Mouse (Mus musculus): ENCODE measurements around the gene Olfr1086.
"Not testable (repeated sequence)": the region's sequence is repeated elsewhere in the genome, so short reads cannot be mapped to it uniquely, and the experiment has no call there.

Olfr1086 gene

GRCm38 (mm10) chr2:86679992-86680391 lies at the start of gene Olfr1086:
Gene Olfr1086 (minus strand): TSS chr2:86680092.
- DNase-seq: no peak

DNA sequence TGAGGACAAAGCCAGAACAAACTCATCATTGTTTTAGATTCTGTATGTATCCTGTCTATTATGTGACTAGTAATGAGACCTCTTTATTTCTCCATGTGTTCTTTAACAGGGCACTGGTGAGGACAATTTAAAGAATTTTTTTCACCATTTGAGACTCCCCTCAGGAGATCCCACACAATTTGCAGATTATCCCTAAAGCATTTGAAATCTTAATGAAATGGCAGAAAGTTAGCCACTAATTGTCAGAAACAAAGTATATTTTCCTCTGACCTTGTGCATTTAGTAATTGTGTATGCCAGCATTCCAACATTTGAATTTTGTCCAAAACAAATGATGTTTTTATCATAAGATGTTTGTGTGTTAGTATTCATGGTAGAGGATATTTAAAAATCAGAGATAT lies 18.4 kb upstream of the Olfr1086 start, which contains the start of gene Olfr1087:
Gene Olfr1087 (minus strand): TSS at position 101 of the 400 bp plus-strand sequence.
- no peak for DNase-seq

DNA sequence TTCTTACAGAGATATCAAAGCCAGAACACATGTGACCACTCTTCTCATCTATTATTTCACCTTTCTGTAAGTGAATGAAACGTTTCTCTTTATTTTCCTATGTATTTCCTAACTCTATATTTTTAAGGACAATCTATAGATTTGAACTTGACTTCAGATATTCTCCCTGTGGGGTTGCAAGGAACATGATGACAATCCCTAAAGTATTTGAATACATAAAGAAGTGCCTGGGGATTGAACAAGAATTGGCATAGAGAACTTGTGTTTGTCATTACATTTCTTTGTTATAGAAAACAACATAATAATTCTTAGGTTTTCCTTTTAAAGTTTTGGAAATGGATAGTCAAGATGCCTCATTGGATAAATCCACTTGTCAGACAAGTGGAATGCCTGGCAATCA lies 18.0 kb downstream of the Olfr1086 start, which contains the start of gene Olfr1085:
Gene Olfr1085 (minus strand): TSS at position 101 of the 400 bp plus-strand sequence.
- no peak for DNase-seq

DNA sequence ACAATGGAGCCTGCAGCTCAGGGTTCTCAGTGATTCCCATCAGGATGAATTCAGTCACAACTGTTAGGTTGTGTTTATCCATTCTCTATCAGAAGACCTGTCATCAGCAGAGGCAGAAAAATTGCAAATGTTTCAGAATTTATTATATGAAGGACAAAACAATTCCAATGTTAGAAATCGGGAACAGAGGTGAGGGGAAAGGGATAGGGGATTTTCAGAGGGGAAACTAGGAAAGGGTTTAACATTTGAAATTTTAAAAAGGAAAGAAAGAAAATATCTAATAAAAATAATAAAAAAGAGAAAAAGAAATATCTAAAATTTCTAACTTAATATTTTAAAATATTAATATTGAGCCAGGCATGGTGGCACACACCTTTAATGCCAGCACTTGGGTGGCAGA lies 40.3 kb downstream of the Olfr1086 start, which contains the start of gene Olfr1084:
Gene Olfr1084 (minus strand): TSS at position 101 of the 400 bp plus-strand sequence.
- DNase-seq: not testable (repeated sequence)
